9 mouse cellular contexts compared by ENCODE assay signal in the genomic region with DNA sequence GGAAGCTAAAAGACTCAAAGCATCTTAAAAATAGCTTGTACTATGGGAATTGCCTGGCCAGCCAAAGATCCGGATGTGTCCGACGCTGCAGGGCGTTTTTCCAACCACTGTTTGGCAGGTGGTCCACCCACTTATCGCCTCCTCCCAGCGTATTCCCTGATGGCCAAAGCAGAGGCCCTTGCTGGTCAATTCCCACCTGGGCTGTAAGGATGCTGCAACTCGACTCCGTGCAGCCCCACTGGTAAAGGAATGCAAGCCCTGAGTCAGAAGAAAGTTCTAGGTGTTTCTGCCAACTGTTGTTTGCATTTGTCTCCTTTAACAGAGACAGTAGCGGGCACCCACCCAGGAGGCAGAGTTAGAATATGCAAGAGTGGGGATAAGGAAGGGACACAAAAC. TPM values are rescaled to one million over a fixed set of nuclear protein-coding genes. Genes with fewer than 3 reads are reported as not detected.
A peak's percentile ranks its signal among the peaks of the same experiment; 100 is the strongest.
DNase-seq lines count a peak whose midpoint lies in the region; ATAC-seq and TF ChIP-seq lines count a peak whose summit lies in the region.
"Had no signal": no experiment of that assay in that cellular context is flagged by ENCODE, and none has a peak within 500 bp of the region (broad histone marks: within the 10 kb centered on the region; RNA-seq: fewer than 3 reads in every experiment).

No protein-coding gene starts in this region.

- DNase-seq in liver, adult 2 months (ENCODE audit: extremely low read depth, low read depth, low spot score): no peak
- DNase-seq in liver: no peak
- DNase-seq in heart, adult 8-10 months (ENCODE audit: low spot score): peak; percentile 77
- DNase-seq in kidney, adult 18-20 months: peak; percentile 57
- DNase-seq in liver, postnatal 0 days: no peak
- peak; percentile 18 to 36 for DNase-seq in right cerebral cortex, postnatal 36 days (ENCODE audit: low spot score in 2 of 2)
- DNase-seq in ovary, postnatal 10 days (ENCODE audit: low spot score): no peak
- DNase-seq in thymus, postnatal 4 days: no peak

- peak overlapping the region; percentile 76 for H3K4me2 ChIP-seq in liver, postnatal 0 days (ENCODE audit: low read depth, low read length)

- no peak for TF ChIP-seq CTCF in liver, adult 2 months (IDR thresholded peaks at IDR 0.05; ENCODE audit: low read depth, low read length)
- TF ChIP-seq CTCF in liver, postnatal 0 days (IDR thresholded peaks at IDR 0.05; ENCODE audit: low read depth): no peak

- peaks cover 4% of the 10 kb centered on the region for H3K79me2 ChIP-seq in liver, adult 2 months (ENCODE audit: control insufficient read depth, insufficient read depth, low read length)

- no peaks in the 10 kb centered on the region for H3K27me3 ChIP-seq in liver, adult 2 months (ENCODE audit: control insufficient read depth, insufficient read depth, low read length)
- peaks cover 33% of the 10 kb centered on the region for H3K27me3 ChIP-seq in liver, postnatal 0 days (ENCODE audit: insufficient read depth, low read length)
- H3K27me3 ChIP-seq: CH12.LX had no signal

- H3K4me1 ChIP-seq in liver, adult 2 months (ENCODE audit: control insufficient read depth, insufficient read depth, low read length): peaks cover 20% of the 10 kb centered on the region
- H3K4me1 ChIP-seq in liver, postnatal 0 days (ENCODE audit: insufficient read depth): peaks cover 8% of the 10 kb centered on the region

- no peak for TF ChIP-seq POLR2A in liver, adult 2 months (IDR thresholded peaks at IDR 0.05; ENCODE audit: extremely low read depth, insufficient read depth, low read length)

- H3K27ac ChIP-seq in liver, adult 2 months (replicated peaks; ENCODE audit: insufficient read depth, low read depth, low read length): peak overlapping the region; percentile 55
- H3K27ac ChIP-seq in liver, postnatal 0 days (ENCODE audit: low read depth): no peak overlapping the region

- H3K9me3 ChIP-seq in liver, postnatal 0 days (ENCODE audit: low read length): no peaks in the 10 kb centered on the region

- no peaks in the 10 kb centered on the region for H3K36me3 ChIP-seq in liver, adult 2 months (ENCODE audit: control insufficient read depth, insufficient read depth, low read length)
- no peaks in the 10 kb centered on the region for H3K36me3 ChIP-seq in liver, postnatal 0 days (replicated peaks; ENCODE audit: insufficient read depth, low read length)

- peak overlapping the region; percentile 78 for H3K4me3 ChIP-seq in liver, adult 2 months (ENCODE audit: insufficient read depth, low read depth, low read length)
- no peak overlapping the region for H3K4me3 ChIP-seq in liver, postnatal 0 days (ENCODE audit: low read depth, low read length)

- no peak for ATAC-seq in liver, postnatal 0 days

- H3K9ac ChIP-seq in liver, adult 2 months (ENCODE audit: low read depth, low read length): peak overlapping the region; percentile 95
- no peak overlapping the region for H3K9ac ChIP-seq in liver, postnatal 0 days (replicated peaks)

- no peak for TF ChIP-seq EP300 in liver, postnatal 0 days (IDR thresholded peaks at IDR 0.05; ENCODE audit: low read depth)

- WGBS in liver, adult 2 months: 37% methylated on average over 9 of the region's 9 CpGs
- WGBS in liver, postnatal 0 days (ENCODE audit: insufficient replicate concordance): 28% methylated on average over 9 of the region's 9 CpGs

RNA-seq across cellular contexts. Expression of a gene that starts 1.5 kb away (rescaled TPM):
- 2.8 and 3.1 TPM in 2 replicates for total RNA-seq in liver, adult 2 months (2014; rRNA removed)
- polyA plus RNA-seq in liver, adult 2 months (2012; rRNA removed): 4.3 and 5.3 TPM in 2 replicates
- total RNA-seq in heart, adult 8-10 months (2022): 1 to 10 TPM; 3.3 to 5.6 (median 4.7) TPM
- 0.31 and 0.50 TPM in 2 replicates for polyA plus RNA-seq in liver, postnatal 0 days (2015; fragmentation: Nextera tagmentation; extraction: Ambion mirVana)
- total RNA-seq: CH12.LX had no signal

RNA-seq across cellular contexts. Expression of a gene that starts 27.9 kb away (rescaled TPM):
- 2.8 and 3.8 TPM in 2 replicates for total RNA-seq in liver, adult 2 months (2014; rRNA removed)
- polyA plus RNA-seq in liver, adult 2 months (2012; rRNA removed): 0.80 TPM in 2 replicates
- total RNA-seq in heart, adult 8-10 months (2022): 1 to 10 TPM; 1.3 to 3.3 (median 2.3) TPM
- polyA plus RNA-seq in liver, postnatal 0 days (2015; fragmentation: Nextera tagmentation; extraction: Ambion mirVana): 235 and 276 TPM in 2 replicates

RNA-seq across cellular contexts. Expression of a gene that starts 29.0 kb away (rescaled TPM):
- 5.9 and 9.9 TPM in 2 replicates for total RNA-seq in liver, adult 2 months (2014; rRNA removed)
- polyA plus RNA-seq in liver, adult 2 months (2012; rRNA removed): 2.8 and 3.5 TPM in 2 replicates
- total RNA-seq in heart, adult 8-10 months (2022): 10 to 100 TPM in 3 of 4 experiments, 1 to 10 TPM in 1; 7.9 to 11.9 (median 11.1) TPM
- polyA plus RNA-seq in liver, postnatal 0 days (2015; fragmentation: Nextera tagmentation; extraction: Ambion mirVana): 4.0 and 5.3 TPM in 2 replicates

Comparison
In these comparisons a context has a peak if more than half of its experiments do, and no peak if none do; other contexts are left out.
1. DNase-seq: peak in heart, adult 8-10 months (single experiment), kidney, adult 18-20 months (single experiment) and right cerebral cortex, postnatal 36 days (2 of 2); none in liver, adult 2 months (single experiment), liver (single experiment), liver, postnatal 0 days (single experiment), ovary, postnatal 10 days (single experiment) and thymus, postnatal 4 days (single experiment).